Mouse (Mus musculus) kidney, adult 2 months (tissue): ENCODE measurements at regions not wholly inside any gene's neighbourhood (a gene's known extent, or its start where the extent isn't known, plus 50 kb on each side); places are given as distances from the start of the nearest gene placed in this dataset.

Experiments used
- CTCF ChIP-seq: fragments of 200-500 bp; conservative IDR thresholded peaks from 2 replicates; pipeline ENCODE4 v1.5.1; 2011; ENCODE audit warnings: low read depth, mild to moderate bottlenecking, control low read depth, low read length, moderate library complexity, mixed read lengths; ENCODE audit not compliant: insufficient read depth, insufficient read length
- POLR2A ChIP-seq: fragments of 200-500 bp; IDR thresholded peaks from one replicate; pipeline ENCODE4 v1.6.1; 2011; ENCODE audit warnings: low read depth, low read length, control low read depth

DNA sequence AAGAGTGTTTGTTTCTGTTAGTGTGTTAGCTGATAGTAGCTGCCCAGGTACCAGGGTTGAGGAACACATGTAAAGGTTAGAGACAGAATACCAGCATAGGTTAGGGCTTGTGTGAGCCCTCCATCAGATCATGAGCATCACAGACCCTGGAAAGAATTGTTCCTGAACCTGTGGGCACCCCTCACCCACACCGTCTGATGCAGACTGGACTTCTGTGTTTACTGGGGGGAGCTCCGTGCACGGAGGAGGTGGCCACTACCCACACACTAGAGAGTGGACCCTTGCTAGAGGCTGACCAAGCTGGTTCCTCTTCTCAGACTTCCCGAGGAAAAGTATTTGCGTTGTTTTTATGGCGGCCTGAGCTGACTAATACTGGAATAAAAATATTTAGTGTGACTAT is 104.4 kb downstream of the Brms1l start:
- TF ChIP-seq CTCF (no peak), POLR2A (no peak)
